Mouse (Mus musculus) cerebellum, postnatal 25 days (tissue): Measurements from ENCODE around the gene Gas2l2.

ENCODE experiments used
- DNase-seq, 2 experiments: peaks; one replicate each; pipeline ENCODE4 v3.0.0; 2021; ENCODE audit warnings: mixed read lengths in 2 of 2

Gas2l2 gene

DNA sequence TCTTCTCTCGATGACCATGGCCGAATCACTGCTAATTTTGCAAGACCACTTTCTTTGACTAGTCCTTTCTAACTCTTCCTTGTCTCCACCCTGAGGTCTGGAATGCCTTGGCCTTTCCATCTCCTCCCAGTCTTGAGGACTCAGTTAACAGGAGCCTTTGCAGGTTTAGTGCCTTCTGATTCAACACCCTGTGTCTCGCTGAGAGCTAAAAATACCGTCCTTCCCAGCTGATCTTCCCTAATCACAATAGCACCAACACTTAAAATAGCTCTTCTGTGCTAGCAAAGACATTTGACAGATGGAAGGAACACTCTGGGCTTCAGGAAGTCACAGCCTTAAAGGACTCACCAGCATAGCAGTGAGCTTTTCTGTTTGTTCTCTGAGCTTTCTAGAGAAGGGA lies 36.2 kb downstream of the Gas2l2 start:
- DNase-seq, result peak in 1 of 2 experiments; percentile 36

DNA sequence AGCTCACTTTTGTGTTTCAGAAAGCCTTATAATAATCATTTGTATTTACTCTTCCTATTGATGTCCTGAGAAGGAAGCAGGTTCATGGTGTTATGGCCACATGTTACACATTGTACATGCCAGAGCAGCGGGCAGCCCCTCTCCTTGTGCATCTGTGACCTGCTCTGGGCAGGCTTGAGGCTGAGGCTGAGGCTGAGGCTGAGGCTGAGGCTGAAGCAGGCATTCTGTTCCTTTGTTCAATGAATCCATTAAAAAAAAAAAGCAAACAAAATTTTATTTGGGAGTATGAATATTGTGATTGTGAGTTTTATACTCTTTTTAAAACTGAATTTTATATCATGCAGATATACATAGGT lies 45.7 kb downstream of the Gas2l2 start:
- DNase-seq, result no peak

DNA sequence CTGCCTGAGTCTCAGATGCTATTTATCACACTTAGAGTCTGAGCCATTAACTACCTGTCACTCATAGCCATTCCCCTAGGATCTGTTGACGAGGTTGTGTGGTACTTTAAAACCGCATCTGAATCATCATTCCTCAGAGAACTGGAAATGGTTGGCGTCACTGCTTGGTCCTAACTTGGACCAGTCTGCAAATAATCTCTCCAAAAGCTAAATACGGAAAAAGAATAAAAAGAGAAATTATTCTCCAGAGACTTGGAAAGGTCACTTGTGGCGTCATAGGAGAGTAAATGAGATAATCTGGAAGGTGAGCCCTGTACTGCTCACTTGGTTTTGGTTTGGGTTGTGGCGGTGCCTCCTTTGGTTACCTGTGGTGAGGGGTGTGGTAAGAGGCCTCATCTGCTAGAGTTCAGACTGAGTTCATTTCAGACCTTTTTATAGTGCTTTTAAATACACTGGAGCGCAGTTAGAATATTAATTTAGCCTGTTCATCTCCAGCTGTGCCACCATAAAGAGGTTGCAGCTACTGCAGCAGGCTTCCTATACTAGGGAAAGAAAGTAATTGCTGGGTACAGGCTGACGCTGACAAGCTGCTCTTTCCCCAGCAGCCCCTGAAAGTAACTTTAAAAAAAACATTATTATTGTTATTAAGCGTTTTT lies 46.3 kb downstream of the Gas2l2 start:
- DNase-seq, result no peak

DNA sequence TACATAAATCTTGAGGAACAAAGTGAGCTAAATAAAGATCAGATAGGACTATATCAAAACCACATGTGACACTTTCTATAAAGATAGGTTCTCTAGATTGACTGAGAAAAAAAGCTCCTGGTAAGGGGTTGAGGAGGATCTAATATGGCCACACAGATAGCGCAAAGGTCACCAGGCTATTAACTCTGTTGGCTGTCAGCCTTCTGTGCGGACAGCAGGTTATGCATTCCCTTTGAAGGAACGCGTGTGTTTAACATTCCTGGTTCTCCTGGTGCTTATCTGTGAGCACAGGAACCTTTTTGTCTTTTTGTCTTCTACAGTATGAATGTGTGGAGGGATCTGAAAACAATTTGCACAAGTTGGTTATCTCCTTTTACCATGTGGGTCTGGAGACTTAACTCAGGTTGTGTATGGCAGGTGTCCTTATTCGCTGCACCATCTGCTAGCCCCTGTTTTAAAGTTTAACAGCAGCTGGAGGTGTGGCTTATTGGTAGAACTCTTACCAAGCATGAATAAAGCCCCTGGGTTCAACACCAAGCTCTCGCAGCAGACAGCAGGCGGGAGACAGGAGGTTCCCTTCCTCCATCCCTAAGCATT lies 49.4 kb downstream of the Gas2l2 start:
- DNase-seq, result no peak
